Mouse (Mus musculus) heart, embryonic 13.5 days (tissue): ENCODE data around the gene Mtus2. TPM values are rescaled to one million over a fixed set of nuclear protein-coding genes. Genes with fewer than 3 reads are reported as not detected.

Experiments used
- ATAC-seq: fragments of 200-750 bp; cut with Nextera tagmentation; 2 replicates; pipeline ENCODE4 v1.8.0; 2017; ENCODE audit warnings: moderate TSS enrichment; ENCODE audit not compliant: insufficient number of reproducible peaks, low FRiP score, low TSS enrichment; ENCODE audit errors: extremely low read depth
- H3K27ac ChIP-seq: fragments of 300-500 bp; sonication (generic); replicated peaks from 2 replicates; pipeline ENCODE4 v1.5.1; 2015; ENCODE audit warnings: moderate library complexity, mild to moderate bottlenecking, inconsistent platforms
- H3K27me3 ChIP-seq: fragments of 300-500 bp; sonication (generic); replicated peaks from 2 replicates; pipeline ENCODE4 v1.6.1; 2015; ENCODE audit warnings: mild to moderate bottlenecking, inconsistent platforms
- H3K36me3 ChIP-seq: fragments of 300-500 bp; sonication (generic); 2 replicates; pipeline ENCODE4 v1.6.1; 2015; ENCODE audit warnings: mild to moderate bottlenecking, inconsistent platforms
- H3K4me1 ChIP-seq: fragments of 300-500 bp; sonication (generic); 2 replicates; pipeline ENCODE4 v1.6.1; 2015; ENCODE audit warnings: inconsistent platforms
- H3K4me2 ChIP-seq: fragments of 300-500 bp; sonication (generic); 2 replicates; pipeline ENCODE4 v1.6.1; 2015; ENCODE audit warnings: inconsistent platforms, mild to moderate bottlenecking, moderate library complexity
- H3K4me3 ChIP-seq: fragments of 300-500 bp; sonication (generic); 2 replicates; pipeline ENCODE4 v1.5.1; 2015; ENCODE audit warnings: moderate library complexity, mild to moderate bottlenecking, inconsistent platforms
- H3K9ac ChIP-seq: fragments of 300-500 bp; sonication (generic); 2 replicates; pipeline ENCODE4 v1.6.1; 2015; ENCODE audit warnings: inconsistent platforms, mild to moderate bottlenecking, moderate library complexity
- H3K9me3 ChIP-seq: fragments of 300-500 bp; sonication (generic); 2 replicates; pipeline ENCODE4 v1.6.1; 2016; ENCODE audit warnings: inconsistent platforms
- WGBS: fragments of 180-500 bp; shearing (Covaris S2); methylation state at CpG from one replicate; pipeline ENCODE4 v1.1.7; 2015; ENCODE audit warnings: mixed read lengths; 5-methylcytosine and 5-hydroxymethylcytosine counted together
- polyA plus RNA-seq: library from polyadenylated mRNA; unstranded; fragments of >200 nt; fragmentation: Nextera tagmentation; extraction: Ambion mirVana; gene quantifications from 2 replicates; pipeline ENCODE4 v1.2.1, GENCODE M21; 2015

Mtus2 gene
- polyA plus RNA-seq: 102 and 105 TPM in 2 replicates

- Histone ChIP-seq H3K9ac (peak within 1 kb of the TSS; percentile 80), H3K4me3 (peak within 1 kb of the TSS; percentile 70), H3K27ac (peak within 1 kb of the TSS; percentile 61), H3K36me3 (no peaks in the 10 kb centered on the region), H3K27me3 (peaks cover 36% of the 10 kb centered on the region), H3K4me2 (peak within 1 kb of the TSS; percentile 99), H3K9me3 (no peaks in the 10 kb centered on the region), H3K4me1 (peaks cover 27% of the 10 kb centered on the region)
- under 1% methylated on average over 55 of the region's 55 CpGs for WGBS
- peak; percentile 64; the same call in 1 of the 2 replicates for ATAC-seq
Measured at GRCm38 (mm10) chr5:147956821-147957564, at the start of gene Mtus2. Mtus2 (plus strand) TSS chr5:147957320.

GRCm38 (mm10) chr5:147907851-147908250 is 49.3 kb upstream of the Mtus2 start:
- 0 out of 2 replicates have a peak, but pooled peaks cover 3% of the 10 kb centered on the region for H3K9me3 ChIP-seq
- no peak for ATAC-seq
- no peaks in the 10 kb centered on the region for H3K36me3 ChIP-seq
- no peak overlapping the region for H3K4me3 ChIP-seq
- no peak overlapping the region for H3K9ac ChIP-seq
- H3K4me2 ChIP-seq: no peak overlapping the region
- no peaks in the 10 kb centered on the region for H3K4me1 ChIP-seq
- H3K27me3 ChIP-seq: no peaks in the 10 kb centered on the region
- whole genome bisulfite sequencing: 87% methylated on average over 8 of the region's 8 CpGs
- no peak overlapping the region for H3K27ac ChIP-seq

GRCm38 (mm10) chr5:147910807-147911509 is 46.2 kb upstream of the Mtus2 start:
- Histone ChIP-seq H3K9ac (no peak overlapping the region), H3K4me3 (no peak overlapping the region), H3K9me3 (0 out of 2 replicates have a peak, but pooled peaks cover 3% of the 10 kb centered on the region), H3K27ac (no peak overlapping the region), H3K4me2 (no peak overlapping the region), H3K27me3 (no peaks in the 10 kb centered on the region), H3K36me3 (no peaks in the 10 kb centered on the region), H3K4me1 (peaks cover 14% of the 10 kb centered on the region; the same call in 1 of the 2 replicates)
- WGBS: 75% methylated on average over 12 of the region's 12 CpGs
- no peak for ATAC-seq

- 70% methylated on average over 5 of the region's 5 CpGs for WGBS
- Histone ChIP-seq H3K27me3 (no peaks in the 10 kb centered on the region), H3K36me3 (no peaks in the 10 kb centered on the region), H3K9me3 (0 out of 2 replicates have a peak, but pooled peaks cover 3% of the 10 kb centered on the region), H3K27ac (no peak overlapping the region), H3K4me3 (no peak overlapping the region), H3K4me2 (no peak overlapping the region), H3K9ac (no peak overlapping the region), H3K4me1 (peaks cover 14% of the 10 kb centered on the region; the same call in 1 of the 2 replicates)
- no peak for ATAC-seq
Measured at GRCm38 (mm10) chr5:147911744-147912143, 45.4 kb upstream of the Mtus2 start.

GRCm38 (mm10) chr5:147913241-147913842 is 43.8 kb upstream of the Mtus2 start:
- Histone ChIP-seq H3K9me3 (no peaks in the 10 kb centered on the region), H3K9ac (no peak overlapping the region), H3K27me3 (no peaks in the 10 kb centered on the region), H3K4me2 (no peak overlapping the region), H3K4me3 (no peak overlapping the region), H3K36me3 (no peaks in the 10 kb centered on the region), H3K27ac (no peak overlapping the region), H3K4me1 (peaks cover 14% of the 10 kb centered on the region; the same call in 1 of the 2 replicates)
- 0 out of 2 replicates have a peak, but pooled peaks have one; percentile 35 for ATAC-seq
- 42% methylated on average over 14 of the region's 14 CpGs for WGBS

- Histone ChIP-seq H3K4me2 (no peak overlapping the region), H3K4me3 (no peak overlapping the region), H3K9me3 (no peaks in the 10 kb centered on the region), H3K27me3 (no peaks in the 10 kb centered on the region), H3K9ac (no peak overlapping the region), H3K4me1 (peaks cover 14% of the 10 kb centered on the region; the same call in 1 of the 2 replicates), H3K27ac (no peak overlapping the region), H3K36me3 (no peaks in the 10 kb centered on the region)
- 37% methylated on average over 6 of the region's 6 CpGs for WGBS
- no peak for ATAC-seq
Measured at GRCm38 (mm10) chr5:147915038-147915566, 42.0 kb upstream of the Mtus2 start.

- H3K4me1 ChIP-seq: peaks cover 14% of the 10 kb centered on the region; the same call in 1 of the 2 replicates
- 70% methylated on average over 9 of the region's 9 CpGs for WGBS
- H3K27ac ChIP-seq: no peak overlapping the region
- no peaks in the 10 kb centered on the region for H3K36me3 ChIP-seq
- no peak overlapping the region for H3K4me2 ChIP-seq
- no peak for ATAC-seq
- no peaks in the 10 kb centered on the region for H3K9me3 ChIP-seq
- no peak overlapping the region for H3K9ac ChIP-seq
- H3K4me3 ChIP-seq: no peak overlapping the region
- 0 out of 2 replicates have a peak, but pooled peaks cover under 1% of the 10 kb centered on the region for H3K27me3 ChIP-seq
Measured at GRCm38 (mm10) chr5:147916171-147916570, 40.9 kb upstream of the Mtus2 start.

- Histone ChIP-seq H3K27me3 (0 out of 2 replicates have a peak, but pooled peaks cover 2% of the 10 kb centered on the region), H3K36me3 (no peaks in the 10 kb centered on the region), H3K4me3 (no peak overlapping the region), H3K4me1 (peaks cover 11% of the 10 kb centered on the region; the same call in 1 of the 2 replicates), H3K4me2 (peak overlapping the region; percentile 14), H3K9ac (no peak overlapping the region), H3K9me3 (no peaks in the 10 kb centered on the region), H3K27ac (peak overlapping the region; percentile 43)
- 49% methylated on average over 17 of the region's 17 CpGs for WGBS
- ATAC-seq: no peak
Measured at GRCm38 (mm10) chr5:147918044-147918846, 38.9 kb upstream of the Mtus2 start.

- no peaks in the 10 kb centered on the region for H3K4me1 ChIP-seq
- no peak overlapping the region for H3K9ac ChIP-seq
- WGBS: 77% methylated on average over 5 of the region's 5 CpGs
- H3K4me3 ChIP-seq: no peak overlapping the region
- no peak overlapping the region for H3K27ac ChIP-seq
- 0 out of 2 replicates have a peak, but pooled peaks cover 2% of the 10 kb centered on the region for H3K27me3 ChIP-seq
- ATAC-seq: no peak
- H3K36me3 ChIP-seq: no peaks in the 10 kb centered on the region
- no peaks in the 10 kb centered on the region for H3K9me3 ChIP-seq
- no peak overlapping the region for H3K4me2 ChIP-seq
Measured at GRCm38 (mm10) chr5:147924621-147925020, 32.5 kb upstream of the Mtus2 start.

GRCm38 (mm10) chr5:147925935-147926604 is 31.1 kb upstream of the Mtus2 start:
- H3K27me3 ChIP-seq: 0 out of 2 replicates have a peak, but pooled peaks cover 2% of the 10 kb centered on the region
- no peak overlapping the region for H3K4me3 ChIP-seq
- WGBS: 60% methylated on average over 15 of the region's 15 CpGs
- no peak overlapping the region for H3K27ac ChIP-seq
- no peaks in the 10 kb centered on the region for H3K9me3 ChIP-seq
- H3K36me3 ChIP-seq: no peaks in the 10 kb centered on the region
- no peak overlapping the region for H3K9ac ChIP-seq
- no peaks in the 10 kb centered on the region for H3K4me1 ChIP-seq
- no peak overlapping the region for H3K4me2 ChIP-seq
- ATAC-seq: no peak
